Mouse (Mus musculus): ENCODE data around the gene Krt1. TPM values are rescaled to one million over a fixed set of nuclear protein-coding genes. Genes with fewer than 3 reads are reported as not detected.

Krt1 gene
- polyA plus RNA-seq, 1 experiment from 2014 or later = 13.3 TPM

DNA sequence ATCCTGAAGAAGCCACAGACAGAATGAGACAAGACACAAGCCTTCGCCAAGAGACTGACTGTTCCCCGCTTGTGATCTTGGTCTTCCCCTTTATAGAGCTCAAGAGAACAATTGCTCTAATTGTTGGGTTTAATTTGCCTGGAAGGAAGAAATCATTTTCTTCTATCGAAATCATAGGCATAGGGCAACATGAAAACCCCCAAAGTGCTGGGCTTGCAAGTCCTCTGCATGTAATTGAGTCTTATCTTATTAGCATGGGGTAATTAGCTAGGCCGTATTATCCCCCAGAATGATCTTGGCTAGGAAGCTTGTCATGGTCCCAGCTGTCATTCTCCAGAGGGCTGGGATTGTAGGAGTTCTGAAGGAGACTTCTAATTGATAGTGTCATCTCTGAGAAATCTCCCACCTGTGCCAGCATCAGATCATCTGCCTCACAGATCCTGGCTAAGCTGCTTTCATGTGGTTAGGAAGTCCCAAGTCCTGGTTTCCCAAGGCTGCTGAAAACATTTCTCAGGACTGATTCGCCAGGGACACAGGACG, 48.2 kb downstream of the Krt1 start, which contains the start of gene Krt73:
Krt73 (minus strand) TSS at position 51 of the 540 bp plus-strand sequence.
- WGBS = 78% methylated on average over 6 of the region's 6 CpGs
- Histone ChIP-seq H3K4me1 (no peaks in the 10 kb centered on the region), H3K27ac (no peak within 1 kb of the TSS), H3K9me3 (no peaks in the 10 kb centered on the region), H3K9ac (no peak within 1 kb of the TSS), H3K4me2 (replicated peaks) (no peak within 1 kb of the TSS), H3K4me3 (no peak within 1 kb of the TSS), H3K27me3 (peaks cover 8% of the 10 kb centered on the region), H3K36me3 (no peaks in the 10 kb centered on the region)
- no peak for ATAC-seq (ENCODE audit: low FRiP score, low read depth)

Small RNA genes within 50 kb of the gene (microRNA-seq; reads per million reads assigned to microRNA genes)
- gene Gm44356 = not detected

Other genes starting within 250 kb of the Krt1 start
- gene Gm5414, start 222.6 kb downstream of the Krt1 start, polyA plus RNA-seq (2015; fragmentation: Nextera tagmentation; extraction: Ambion mirVana) = not detected in 2 replicates
- not detected in 2 replicates for gene Gm5478, start 203.4 kb downstream of the Krt1 start, polyA plus RNA-seq (2015; fragmentation: Nextera tagmentation; extraction: Ambion mirVana)
- not detected in 2 replicates for gene Krt6b, start 170.5 kb downstream of the Krt1 start, polyA plus RNA-seq (2015; fragmentation: Nextera tagmentation; extraction: Ambion mirVana)
- 1.1 and 1.7 TPM in 2 replicates for gene Krt6a, start 156.5 kb downstream of the Krt1 start, polyA plus RNA-seq (2015; fragmentation: Nextera tagmentation; extraction: Ambion mirVana)
- 199 and 235 TPM in 2 replicates for gene Krt5, start 137.9 kb downstream of the Krt1 start, polyA plus RNA-seq (2015; fragmentation: Nextera tagmentation; extraction: Ambion mirVana)
- not detected in 2 replicates for gene Krt71, start 107.7 kb downstream of the Krt1 start, polyA plus RNA-seq (2015; fragmentation: Nextera tagmentation; extraction: Ambion mirVana)
- gene Krt72, start 64.3 kb downstream of the Krt1 start, polyA plus RNA-seq (2015; fragmentation: Nextera tagmentation; extraction: Ambion mirVana) = 0.11 and 0.49 TPM in 2 replicates
- not detected in 2 replicates for gene Krt73, start 48.4 kb downstream of the Krt1 start, polyA plus RNA-seq (2015; fragmentation: Nextera tagmentation; extraction: Ambion mirVana)
- gene Krt2, start 32.6 kb downstream of the Krt1 start, polyA plus RNA-seq (2015; fragmentation: Nextera tagmentation; extraction: Ambion mirVana) = 0.47 and 0.57 TPM in 2 replicates
- gene Krt77, start 18.9 kb upstream of the Krt1 start, polyA plus RNA-seq (2015; fragmentation: Nextera tagmentation; extraction: Ambion mirVana) = 0.25 and 0.31 TPM in 2 replicates
- not detected in 2 replicates for gene Krt76, start 42.1 kb upstream of the Krt1 start, polyA plus RNA-seq (2015; fragmentation: Nextera tagmentation; extraction: Ambion mirVana)
- gene Krt4, start 73.9 kb upstream of the Krt1 start, polyA plus RNA-seq (2015; fragmentation: Nextera tagmentation; extraction: Ambion mirVana) = 4.1 and 6.3 TPM in 2 replicates
- gene Krt79, start 89.5 kb upstream of the Krt1 start, polyA plus RNA-seq (2015; fragmentation: Nextera tagmentation; extraction: Ambion mirVana) = 0.15 and 0.20 TPM in 2 replicates
- 0.06 TPM in 1 of 2 replicates, not detected in the other for gene Krt78, start 103.5 kb upstream of the Krt1 start, polyA plus RNA-seq (2015; fragmentation: Nextera tagmentation; extraction: Ambion mirVana)
- gene Krt8, start 153.7 kb upstream of the Krt1 start, polyA plus RNA-seq (2015; fragmentation: Nextera tagmentation; extraction: Ambion mirVana) = 7.3 and 7.8 TPM in 2 replicates
- 20.9 and 21.2 TPM in 2 replicates for gene Krt18, start 177.4 kb upstream of the Krt1 start, polyA plus RNA-seq (2015; fragmentation: Nextera tagmentation; extraction: Ambion mirVana)
- 118 and 120 TPM in 2 replicates for gene Eif4b, start 223.0 kb upstream of the Krt1 start, polyA plus RNA-seq (2015; fragmentation: Nextera tagmentation; extraction: Ambion mirVana)
- gene Tns2, start 249.6 kb upstream of the Krt1 start, polyA plus RNA-seq (2015; fragmentation: Nextera tagmentation; extraction: Ambion mirVana) = 39.8 and 45.3 TPM in 2 replicates

Measured in limb, embryonic 13.5 days (tissue).